Mouse (Mus musculus): ENCODE measurements around the gene Fbxo36.
A peak's percentile ranks its signal among the peaks of the same experiment; 100 is the strongest.

The Fbxo36 gene

DNA sequence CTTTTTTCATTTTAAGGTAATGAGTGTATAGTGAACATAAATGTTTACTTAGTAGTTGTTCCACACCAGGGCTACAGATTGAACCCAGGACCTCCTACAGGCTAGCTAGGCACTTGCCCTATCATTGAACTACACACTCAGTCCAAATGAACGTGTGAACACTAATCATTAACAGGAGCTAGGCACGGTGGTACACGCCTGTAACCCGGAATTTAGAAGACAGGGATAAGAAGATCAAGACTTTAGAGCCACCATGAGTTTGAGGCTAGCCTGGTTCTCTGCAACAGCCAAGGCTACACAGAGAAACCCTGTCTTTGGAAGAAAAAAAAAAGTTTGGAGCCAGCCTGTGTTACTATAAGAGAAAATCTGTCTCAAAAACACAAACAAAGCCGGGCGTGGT, 20.0 kb downstream of the Fbxo36 start:
- DNase-seq (ENCODE audit: low spot score): no peak

- peak; percentile 17 for DNase-seq (ENCODE audit: low spot score)
Observed at GRCm38 (mm10) chr1:84860360-84861254, 21.0 kb downstream of the Fbxo36 start.

GRCm38 (mm10) chr1:84861255-84861630, 21.6 kb downstream of the Fbxo36 start:
- no peak for DNase-seq (ENCODE audit: low spot score)

- DNase-seq (ENCODE audit: low spot score): no peak
Observed at GRCm38 (mm10) chr1:84864645-84865044, 25.0 kb downstream of the Fbxo36 start.

GRCm38 (mm10) chr1:84866231-84866630, 26.6 kb downstream of the Fbxo36 start:
- no peak for DNase-seq (ENCODE audit: low spot score)

DNA sequence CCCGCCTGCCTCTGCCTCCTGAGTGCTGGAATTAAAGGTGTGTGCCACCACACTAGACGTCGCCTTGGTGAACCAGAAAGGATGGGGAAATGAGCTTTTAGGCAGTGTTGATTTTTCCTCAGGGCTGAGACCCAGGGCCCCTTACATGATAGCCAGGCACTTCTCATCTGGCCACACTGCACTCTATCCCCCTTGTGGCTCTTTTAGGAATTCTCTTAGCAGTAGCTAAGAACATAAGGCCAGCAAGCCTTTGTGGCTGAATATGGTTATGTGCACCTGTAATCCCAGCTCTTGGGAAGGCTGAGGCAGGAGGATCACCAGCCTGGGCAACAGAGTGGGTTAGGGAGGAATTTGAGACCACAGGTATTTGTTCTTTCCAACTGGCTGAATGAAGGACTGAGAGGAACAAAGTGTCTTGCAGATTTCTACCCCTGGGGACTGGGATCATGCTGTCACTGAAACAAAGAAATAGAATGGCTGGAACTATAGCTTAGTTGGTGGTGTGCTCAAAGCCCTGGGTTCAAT, 27.1 kb downstream of the Fbxo36 start:
- no peak for DNase-seq (ENCODE audit: low spot score)

DNA sequence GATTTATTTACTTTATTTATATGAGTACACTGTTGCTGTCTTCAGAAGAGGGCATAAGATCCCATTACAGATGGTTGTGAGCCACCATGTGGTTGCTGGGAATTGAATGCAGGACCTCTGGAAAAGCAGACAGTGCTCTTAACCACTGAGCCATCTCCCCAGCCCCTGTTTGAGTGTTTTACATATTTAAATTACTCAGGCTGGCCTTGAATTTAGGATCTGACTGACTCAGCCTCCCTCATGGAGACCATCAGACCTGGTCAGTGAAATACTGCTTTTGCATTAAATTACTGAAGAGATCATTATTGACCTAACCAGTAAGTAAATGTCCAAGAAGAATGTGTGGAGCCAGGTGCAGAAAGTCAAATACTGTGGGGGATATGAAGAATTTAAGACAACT, 28.7 kb downstream of the Fbxo36 start:
- no peak for DNase-seq (ENCODE audit: low spot score)

DNA sequence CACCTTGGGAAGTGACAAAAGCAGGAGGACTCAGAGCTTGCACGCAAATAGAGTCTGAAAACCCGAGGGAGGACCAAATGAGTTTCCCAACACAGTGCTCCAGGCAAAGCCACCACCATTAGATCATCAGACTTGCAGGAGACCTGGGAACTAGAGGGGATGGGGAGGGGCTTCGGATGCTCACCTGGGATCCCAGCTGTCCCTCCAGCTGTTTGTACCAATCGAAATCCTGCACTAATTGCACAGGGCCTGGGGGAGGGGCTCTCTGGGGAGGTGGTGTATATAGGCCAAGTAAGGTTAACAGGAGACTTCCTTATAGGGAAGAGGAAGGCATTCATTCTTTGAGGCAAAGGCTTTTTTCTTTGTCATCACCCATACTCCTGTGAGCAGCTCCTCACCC, 29.2 kb downstream of the Fbxo36 start:
- DNase-seq (ENCODE audit: low spot score): no peak

- DNase-seq (ENCODE audit: low spot score): no peak
Observed at GRCm38 (mm10) chr1:84869498-84869897, 29.9 kb downstream of the Fbxo36 start.

DNA sequence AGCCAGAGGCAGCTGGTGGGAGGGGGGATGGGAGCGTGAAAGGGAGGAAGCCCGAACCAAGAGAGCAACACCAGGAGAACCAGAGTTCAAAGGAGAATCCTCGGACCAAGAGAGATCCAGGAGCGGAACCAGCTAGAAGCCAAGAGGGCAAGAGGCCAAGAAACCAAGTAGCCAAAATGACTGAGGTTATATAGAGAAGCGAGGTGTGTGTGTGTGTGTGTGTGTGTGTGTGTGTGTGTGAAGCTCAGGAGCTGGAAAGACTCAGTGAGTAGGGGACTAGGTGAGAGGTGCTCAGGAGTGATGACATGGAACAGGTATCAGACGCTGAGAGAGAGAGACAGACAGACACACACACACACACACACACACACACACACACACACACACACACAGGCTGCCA, 31.5 kb downstream of the Fbxo36 start:
- no peak for DNase-seq (ENCODE audit: low spot score)

DNA sequence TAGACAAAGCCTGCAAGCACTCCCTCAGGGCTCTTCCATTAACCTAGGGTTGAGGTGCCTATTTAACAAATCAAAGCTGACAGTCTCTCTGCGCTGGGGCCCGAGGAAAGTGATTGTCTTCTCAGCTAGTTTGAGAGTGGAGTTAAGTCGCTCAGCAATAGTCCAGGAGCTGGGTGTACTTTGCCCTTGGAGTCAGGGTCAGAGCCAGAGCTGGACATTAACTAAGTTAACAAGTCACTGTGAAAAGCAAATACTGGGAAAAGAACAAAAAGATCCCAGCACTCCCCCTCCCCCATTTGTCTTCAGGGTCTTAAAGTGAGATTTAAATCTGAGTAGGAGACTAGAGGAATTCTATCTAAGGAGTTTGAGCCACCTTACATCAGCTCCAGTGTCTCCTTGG, 32.5 kb downstream of the Fbxo36 start:
- no peak for DNase-seq (ENCODE audit: low spot score)

DNA sequence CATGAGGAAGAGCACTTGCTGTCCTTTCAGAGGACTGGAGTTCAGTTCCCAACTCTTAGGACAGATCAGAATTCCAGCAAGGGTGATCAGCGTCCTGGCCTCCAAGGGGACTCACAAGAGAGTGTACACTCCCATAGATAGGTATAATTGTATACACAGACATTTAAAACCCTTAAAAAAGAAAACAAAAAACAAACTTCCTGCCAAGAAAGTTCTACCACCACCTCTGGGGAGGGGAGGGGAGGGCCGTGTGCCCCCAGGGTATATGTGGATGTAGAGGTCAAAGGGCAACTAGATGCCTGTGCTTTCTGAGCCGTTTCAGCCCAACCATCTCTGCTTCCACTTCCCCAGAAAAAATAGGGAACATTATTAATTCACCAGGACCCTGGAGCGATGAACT, 33.3 kb downstream of the Fbxo36 start:
- no peak for DNase-seq (ENCODE audit: low spot score)

GRCm38 (mm10) chr1:84877590-84877989, 37.9 kb downstream of the Fbxo36 start:
- no peak for DNase-seq (ENCODE audit: low spot score)

DNA sequence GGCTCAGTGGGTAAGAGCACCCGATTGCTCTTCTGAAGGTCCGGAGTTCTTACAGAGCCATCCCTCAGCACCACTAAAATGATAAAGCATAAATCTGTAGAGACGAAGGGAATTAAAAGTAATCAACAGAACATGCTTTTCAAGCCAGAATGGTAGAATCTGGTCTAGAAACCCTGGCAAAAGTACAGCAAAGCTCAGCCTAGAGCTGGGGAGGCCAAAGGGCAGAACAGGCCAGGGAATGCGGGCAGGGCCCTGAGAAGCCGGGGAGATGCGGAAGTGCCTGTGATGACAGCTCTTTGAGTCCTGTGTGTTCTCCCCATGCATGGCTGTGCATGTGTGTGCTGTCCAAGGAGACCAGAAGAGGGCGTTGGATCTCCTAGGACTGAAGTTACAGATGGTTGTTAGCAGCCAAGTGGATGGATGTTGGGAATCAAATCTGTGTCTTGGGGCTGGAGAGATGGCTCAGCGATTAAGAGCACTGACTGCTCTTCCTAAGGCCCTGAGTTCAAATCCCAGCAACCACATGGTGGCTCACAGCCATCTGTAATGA, 40.0 kb downstream of the Fbxo36 start:
- DNase-seq (ENCODE audit: low spot score): no peak

DNA sequence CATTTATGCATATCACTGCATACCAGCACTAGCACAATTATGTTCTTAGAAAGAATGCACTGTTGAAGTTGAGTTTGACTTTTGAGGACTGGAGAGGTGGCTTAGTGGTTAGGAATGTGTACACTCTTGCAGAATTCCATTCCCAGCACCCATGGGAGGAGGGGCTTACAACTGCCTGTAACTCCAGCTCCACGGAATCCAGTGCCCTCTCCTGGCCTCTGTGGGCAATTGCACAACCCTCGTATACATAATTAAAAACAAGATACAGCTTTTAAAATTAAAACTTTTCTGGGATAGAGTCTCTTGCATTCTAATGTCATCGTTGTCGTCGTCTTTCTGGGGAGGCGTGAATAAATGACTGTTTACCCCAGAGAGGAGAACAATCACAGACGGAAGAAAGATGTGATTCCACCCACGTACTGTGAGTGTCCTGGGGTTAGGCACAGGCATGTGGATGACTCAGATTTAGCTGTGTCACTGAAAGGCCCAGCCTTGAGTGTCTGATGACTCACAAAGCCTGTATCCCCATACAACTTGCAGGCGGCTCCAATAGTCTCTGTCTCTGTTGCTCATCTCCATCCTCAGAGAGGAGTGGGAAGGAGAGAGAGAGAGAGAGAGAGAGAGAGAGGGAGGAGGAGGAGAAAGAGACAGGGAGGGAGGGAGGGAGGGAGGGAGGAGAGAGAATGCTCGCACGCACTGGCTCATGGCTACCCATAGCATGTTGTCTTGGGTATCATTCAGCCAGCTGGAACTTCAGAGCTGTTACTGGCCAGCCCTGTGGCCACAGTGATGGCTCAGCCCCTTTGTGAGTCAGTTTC, 41.8 kb downstream of the Fbxo36 start:
- DNase-seq (ENCODE audit: low spot score): peak; percentile 18

- DNase-seq (ENCODE audit: low spot score): no peak
Observed at GRCm38 (mm10) chr1:84882066-84882532, 42.5 kb downstream of the Fbxo36 start.

DNA sequence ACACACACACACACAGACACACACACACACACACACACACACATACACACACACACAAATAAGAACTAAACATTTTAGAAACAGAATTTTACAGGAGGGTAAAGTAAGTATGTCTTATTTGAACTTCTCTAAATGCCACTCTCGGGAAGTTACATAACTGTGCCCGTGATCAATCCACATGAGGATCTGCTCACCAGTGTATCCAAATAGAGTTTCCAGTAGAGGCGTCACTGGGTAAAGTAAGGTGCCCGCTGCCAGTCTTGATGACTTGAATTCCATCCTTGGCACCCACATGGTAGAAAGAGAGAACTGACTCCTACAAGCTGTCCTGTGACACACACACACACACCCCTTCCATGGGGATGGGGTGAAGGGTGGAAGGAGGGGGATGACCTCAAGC, 43.3 kb downstream of the Fbxo36 start:
- DNase-seq (ENCODE audit: low spot score): no peak

- no peak for DNase-seq (ENCODE audit: low spot score)
Observed at GRCm38 (mm10) chr1:84883889-84884288, 44.2 kb downstream of the Fbxo36 start.

DNA sequence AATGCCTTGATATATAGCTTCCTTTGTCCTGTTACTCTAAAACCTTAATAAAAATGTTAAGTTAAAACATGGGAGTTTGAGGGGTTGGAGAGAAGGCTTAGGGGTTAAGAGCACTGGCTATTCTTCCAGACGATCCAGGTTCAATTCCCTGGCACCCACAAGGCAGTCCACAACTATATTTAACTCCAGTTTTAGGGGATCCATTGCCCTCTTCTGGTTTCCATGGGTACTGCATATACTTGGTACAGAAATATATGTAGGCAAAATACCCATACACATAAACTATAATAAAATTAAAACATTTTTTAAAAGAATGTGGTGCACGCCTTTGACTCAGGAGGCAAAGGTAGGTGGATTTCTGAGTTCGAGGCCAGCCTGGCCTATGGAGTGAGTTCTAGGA, 45.5 kb downstream of the Fbxo36 start:
- no peak for DNase-seq (ENCODE audit: low spot score)

DNA sequence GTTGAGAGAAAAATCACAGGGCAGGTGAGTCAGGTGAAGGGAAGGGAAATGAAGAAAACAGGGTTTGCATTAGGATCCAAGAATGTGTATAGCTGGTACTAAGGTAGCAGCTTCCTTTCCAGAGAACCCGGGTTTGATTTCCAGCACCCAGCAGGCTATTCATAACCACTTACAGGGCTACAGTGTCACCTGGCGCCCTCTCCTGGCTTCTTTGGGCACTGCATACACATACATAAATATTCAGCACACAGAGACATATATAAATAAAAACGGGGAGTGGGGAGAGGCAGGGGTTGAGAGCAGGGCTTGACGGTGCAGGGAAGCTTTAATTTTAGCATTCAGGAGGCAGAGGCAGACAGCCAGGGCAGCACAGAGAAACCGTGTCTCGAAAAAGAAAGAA, 46.3 kb downstream of the Fbxo36 start:
- DNase-seq (ENCODE audit: low spot score): no peak

- DNase-seq (ENCODE audit: low spot score): no peak
Observed at GRCm38 (mm10) chr1:84889330-84890004, 49.8 kb downstream of the Fbxo36 start.

GRCm38 (mm10) chr1:84890005-84890393, 50.4 kb downstream of the Fbxo36 start:
- DNase-seq (ENCODE audit: low spot score): no peak

All from ovary, adult 18-20 months (tissue).